Mouse (Mus musculus) neural tube, embryonic 13.5 days (tissue): ENCODE data around the gene Fgd3. TPM values are rescaled to one million over a fixed set of nuclear protein-coding genes. Genes with fewer than 3 reads are reported as not detected.

ENCODE experiments used
- ATAC-seq: fragments of 200-750 bp; cut with Nextera tagmentation; 2 replicates; pipeline ENCODE4 v1.8.0; 2017; ENCODE audit warnings: low read depth, mild to moderate bottlenecking, moderate TSS enrichment, moderate library complexity
- H3K27ac ChIP-seq: fragments of 300-500 bp; sonication (generic); replicated peaks from 2 replicates; pipeline ENCODE4 v1.5.1; 2015; ENCODE audit warnings: moderate library complexity, mild to moderate bottlenecking, inconsistent platforms
- H3K27me3 ChIP-seq: fragments of 300-500 bp; sonication (generic); 2 replicates; pipeline ENCODE4 v1.6.1; 2015; ENCODE audit warnings: mild to moderate bottlenecking, inconsistent platforms
- H3K36me3 ChIP-seq: fragments of 300-500 bp; sonication (generic); 2 replicates; pipeline ENCODE4 v1.6.1; 2015; ENCODE audit warnings: mild to moderate bottlenecking, inconsistent platforms
- H3K4me1 ChIP-seq: fragments of 300-500 bp; sonication (generic); replicated peaks from 2 replicates; pipeline ENCODE4 v1.6.1; 2015; ENCODE audit warnings: inconsistent platforms
- H3K4me2 ChIP-seq: fragments of 300-500 bp; sonication (generic); 2 replicates; pipeline ENCODE4 v1.6.1; 2015; ENCODE audit warnings: inconsistent platforms, mild to moderate bottlenecking, moderate library complexity
- H3K4me3 ChIP-seq: fragments of 300-500 bp; sonication (generic); 2 replicates; pipeline ENCODE4 v1.5.1; 2015; ENCODE audit warnings: mild to moderate bottlenecking, inconsistent platforms
- H3K9ac ChIP-seq: fragments of 300-500 bp; sonication (generic); 2 replicates; pipeline ENCODE4 v1.6.1; 2015; ENCODE audit warnings: moderate library complexity, mild to moderate bottlenecking, inconsistent platforms
- H3K9me3 ChIP-seq: fragments of 300-500 bp; sonication (generic); 2 replicates; pipeline ENCODE4 v1.6.1; 2016; ENCODE audit warnings: inconsistent platforms
- WGBS: fragments of 180-500 bp; shearing (Covaris S2); methylation state at CpG from one replicate; pipeline ENCODE4 v1.1.7; 2015; 5-methylcytosine and 5-hydroxymethylcytosine counted together
- polyA plus RNA-seq: library from polyadenylated mRNA; unstranded; fragments of >200 nt; fragmentation: Nextera tagmentation; extraction: Ambion mirVana; gene quantifications from 2 replicates; pipeline ENCODE4 v1.2.1, GENCODE M21; 2015

Gene Fgd3
- polyA plus RNA-seq, 1 experiment from 2014 or later: 3.8 TPM

DNA sequence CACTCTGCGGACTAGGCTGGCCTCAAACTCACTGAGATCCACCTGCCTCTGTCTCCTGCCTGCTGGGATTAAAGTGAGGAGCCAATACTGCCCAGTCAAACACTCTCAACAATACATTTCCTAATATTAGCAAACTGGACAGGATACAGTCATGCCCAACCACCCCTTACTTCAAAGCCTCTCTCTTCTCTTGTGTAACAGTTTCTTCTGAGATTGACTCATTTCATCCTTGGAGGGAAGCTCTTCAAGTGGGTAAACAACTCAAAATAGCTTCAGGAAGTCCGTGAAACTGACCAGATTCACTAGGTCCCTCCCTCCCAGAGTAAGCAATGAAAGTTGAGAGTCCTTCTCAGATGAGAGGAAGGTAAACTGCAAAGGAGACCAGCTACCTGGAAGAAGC is 68.0 kb downstream of the Fgd3 start:
- H3K4me3 ChIP-seq: no peak overlapping the region
- H3K4me2 ChIP-seq: no peak overlapping the region
- ATAC-seq: no peak
- peaks cover 12% of the 10 kb centered on the region for H3K4me1 ChIP-seq
- H3K27ac ChIP-seq: no peak overlapping the region
- H3K36me3 ChIP-seq: no peaks in the 10 kb centered on the region
- 77% methylated on average over 2 of the region's 2 CpGs for WGBS
- no peak overlapping the region for H3K9ac ChIP-seq
- no peaks in the 10 kb centered on the region for H3K9me3 ChIP-seq
- peaks cover 28% of the 10 kb centered on the region for H3K27me3 ChIP-seq

DNA sequence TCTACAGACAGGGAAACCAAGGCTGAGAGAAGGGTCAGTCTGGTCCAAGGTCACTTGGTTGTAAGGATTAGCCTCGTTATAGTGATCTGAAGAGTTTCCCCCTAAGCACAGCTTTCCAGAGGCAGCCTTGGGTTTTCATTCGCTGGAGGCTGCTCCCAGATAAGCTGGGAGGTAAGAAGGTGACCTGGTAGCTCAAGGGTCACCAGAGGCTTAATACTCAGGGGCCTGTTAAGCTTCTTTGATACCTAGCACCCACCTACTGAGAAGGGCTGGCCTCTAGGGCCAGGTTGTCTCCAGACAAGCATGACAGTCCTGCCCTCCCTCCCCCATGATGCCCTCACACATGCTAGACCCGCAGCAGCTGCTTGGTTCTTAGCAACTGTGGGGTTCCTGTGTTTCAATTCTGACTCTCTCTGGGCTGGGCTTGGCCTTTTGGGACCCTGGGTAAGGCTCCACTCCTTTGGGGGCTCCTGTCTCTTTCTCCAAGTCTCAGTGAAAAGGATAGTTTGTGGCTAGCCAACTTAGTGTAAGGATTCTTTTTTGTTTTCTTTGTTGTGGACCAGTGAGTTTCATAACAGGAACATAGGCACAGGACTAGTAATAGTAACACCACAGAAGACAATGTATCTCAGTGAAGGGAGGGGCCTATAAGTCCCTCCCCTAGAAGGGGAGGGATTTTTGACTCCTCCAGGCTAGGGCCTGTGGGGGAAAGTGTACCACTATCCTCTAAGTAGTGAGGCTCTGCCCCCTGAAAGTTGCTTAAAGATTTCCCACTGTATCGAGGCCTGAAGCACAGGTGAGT is 69.2 kb downstream of the Fgd3 start:
- WGBS: 44% methylated on average over 4 of the region's 4 CpGs
- no peak for ATAC-seq
- no peak overlapping the region for H3K9ac ChIP-seq
- H3K27me3 ChIP-seq: peaks cover 40% of the 10 kb centered on the region
- H3K4me3 ChIP-seq: no peak overlapping the region
- H3K36me3 ChIP-seq: no peaks in the 10 kb centered on the region
- H3K27ac ChIP-seq: no peak overlapping the region
- peaks cover 12% of the 10 kb centered on the region for H3K4me1 ChIP-seq
- no peak overlapping the region for H3K4me2 ChIP-seq
- H3K9me3 ChIP-seq: no peaks in the 10 kb centered on the region

DNA sequence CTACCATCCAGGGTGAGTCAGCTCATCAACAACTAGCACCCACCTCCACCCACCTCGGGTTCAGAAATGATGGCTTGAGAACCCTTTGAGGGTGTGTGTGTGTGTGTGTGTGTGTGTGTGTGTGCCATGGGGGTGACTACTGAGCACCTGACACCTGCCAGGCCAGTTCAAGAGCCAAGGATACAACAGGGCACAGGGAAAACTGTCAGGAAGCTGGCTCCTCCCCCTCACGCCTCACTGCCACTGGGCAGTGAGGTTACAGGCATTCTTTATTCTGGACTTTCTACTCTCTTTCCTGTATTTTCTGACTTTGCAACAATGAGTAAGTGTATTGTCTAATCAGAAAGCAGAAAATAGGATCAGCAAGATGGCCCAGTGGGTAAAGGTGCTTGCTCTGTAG is 70.5 kb downstream of the Fgd3 start:
- no peaks in the 10 kb centered on the region for H3K36me3 ChIP-seq
- H3K27ac ChIP-seq: no peak overlapping the region
- H3K27me3 ChIP-seq: peaks cover 43% of the 10 kb centered on the region
- WGBS: 77% methylated on average over 2 of the region's 2 CpGs
- H3K9me3 ChIP-seq: no peaks in the 10 kb centered on the region
- no peak for ATAC-seq
- no peak overlapping the region for H3K4me3 ChIP-seq
- H3K9ac ChIP-seq: no peak overlapping the region
- no peak overlapping the region for H3K4me2 ChIP-seq
- peaks cover 12% of the 10 kb centered on the region for H3K4me1 ChIP-seq

DNA sequence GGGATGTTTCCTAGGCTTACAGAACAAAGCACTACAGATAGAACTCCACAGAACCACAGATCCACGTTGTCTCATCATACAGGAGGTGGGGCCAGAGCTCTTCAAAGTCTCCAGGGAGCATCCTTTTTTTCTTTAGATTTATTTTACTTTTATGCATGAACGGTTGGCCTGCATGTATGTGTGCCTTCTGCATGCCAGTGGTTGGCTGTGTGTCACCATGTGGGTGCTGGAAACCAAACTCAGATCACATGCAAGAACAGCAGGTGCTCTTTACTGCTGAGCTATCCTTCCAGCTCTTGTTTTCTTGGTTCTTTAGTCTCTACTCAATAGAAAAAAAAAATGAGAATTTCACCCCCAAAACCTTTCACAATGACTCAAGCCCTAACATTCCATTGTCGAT is 71.2 kb downstream of the Fgd3 start:
- WGBS: 58% methylated on average over 3 of the region's 3 CpGs
- H3K4me2 ChIP-seq: no peak overlapping the region
- H3K9ac ChIP-seq: no peak overlapping the region
- ATAC-seq: no peak
- H3K9me3 ChIP-seq: no peaks in the 10 kb centered on the region
- H3K4me3 ChIP-seq: no peak overlapping the region
- H3K36me3 ChIP-seq: no peaks in the 10 kb centered on the region
- peaks cover 43% of the 10 kb centered on the region for H3K27me3 ChIP-seq
- peaks cover 12% of the 10 kb centered on the region for H3K4me1 ChIP-seq
- no peak overlapping the region for H3K27ac ChIP-seq

DNA sequence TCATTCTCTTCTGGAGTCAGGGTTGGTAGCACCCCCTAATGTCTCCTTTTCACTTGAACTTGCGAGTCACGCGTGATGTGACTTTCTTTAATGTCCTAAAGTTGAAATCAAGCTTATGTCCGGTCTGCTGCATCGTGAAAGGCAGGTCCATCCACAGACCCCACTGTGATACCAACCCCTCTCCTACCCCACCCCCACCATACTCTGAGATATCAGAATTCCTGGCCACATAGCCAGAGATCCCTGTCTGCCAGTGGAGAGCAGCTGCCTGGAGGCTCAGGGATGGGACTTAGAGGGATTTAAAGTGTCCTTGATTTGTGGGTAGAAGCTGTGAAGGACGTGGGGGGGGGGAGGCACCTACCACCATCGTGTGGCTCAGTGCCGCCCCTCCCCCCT is 71.6 kb downstream of the Fgd3 start, which contains the start of gene Susd3:
Gene Susd3, minus strand, starts transcription at position 240 of the 396 bp plus-strand sequence.
- Histone ChIP-seq H3K4me3 (peak within 1 kb of the TSS; percentile 37), H3K27ac (no peak within 1 kb of the TSS), H3K9ac (peak within 1 kb of the TSS; percentile 44; the same call in 1 of the 2 replicates), H3K4me1 (peaks cover 12% of the 10 kb centered on the region), H3K27me3 (peaks cover 43% of the 10 kb centered on the region), H3K36me3 (no peaks in the 10 kb centered on the region), H3K4me2 (peak within 1 kb of the TSS; percentile 61), H3K9me3 (no peaks in the 10 kb centered on the region)
- 15% methylated on average over 8 of the region's 8 CpGs for WGBS
- no peak for ATAC-seq

DNA sequence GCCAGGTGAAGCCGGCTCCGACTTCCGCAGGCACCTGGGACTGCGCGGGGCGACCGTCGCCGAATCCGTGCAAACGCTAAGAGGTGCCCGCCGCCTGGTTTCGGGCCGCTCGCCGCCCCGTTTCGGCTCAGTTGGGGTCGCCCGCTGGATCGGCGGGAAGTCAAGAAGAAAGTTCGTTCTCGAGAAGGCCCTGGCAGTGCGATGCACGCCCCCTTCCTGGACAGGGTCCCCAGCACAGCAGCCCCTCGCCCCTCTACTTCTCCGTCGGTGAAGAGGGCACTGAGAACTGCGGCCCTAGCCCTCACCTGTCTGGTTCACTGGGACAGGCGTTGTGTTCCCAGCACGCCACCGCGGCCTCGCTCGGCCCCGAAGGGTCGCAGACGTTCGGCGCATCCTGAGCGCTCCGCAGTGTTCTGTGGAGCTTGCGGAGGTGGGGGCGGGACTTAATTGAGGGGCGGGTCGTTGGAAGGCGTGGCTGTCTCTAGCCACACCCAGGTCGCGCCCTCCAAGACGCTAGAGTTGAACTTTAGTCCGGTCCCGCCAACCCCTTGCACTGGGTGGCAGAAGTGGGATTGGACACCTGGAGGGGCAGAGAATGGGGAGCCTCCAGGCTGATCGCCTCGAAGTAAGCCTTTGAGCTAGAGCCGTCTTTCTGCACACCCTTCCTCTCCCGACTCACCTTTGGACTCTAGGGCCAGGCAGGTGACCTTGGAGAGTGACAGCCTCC is 72.2 kb downstream of the Fgd3 start:
- no peaks in the 10 kb centered on the region for H3K9me3 ChIP-seq
- no peaks in the 10 kb centered on the region for H3K36me3 ChIP-seq
- H3K4me2 ChIP-seq: peak overlapping the region; percentile 61
- peak; percentile 49 for ATAC-seq
- H3K4me3 ChIP-seq: peak overlapping the region; percentile 37
- peaks cover 12% of the 10 kb centered on the region for H3K4me1 ChIP-seq
- no peak overlapping the region for H3K27ac ChIP-seq
- peaks cover 43% of the 10 kb centered on the region for H3K27me3 ChIP-seq
- peak overlapping the region; percentile 44; the same call in 1 of the 2 replicates for H3K9ac ChIP-seq
- 2% methylated on average over 58 of the region's 58 CpGs for WGBS

DNA sequence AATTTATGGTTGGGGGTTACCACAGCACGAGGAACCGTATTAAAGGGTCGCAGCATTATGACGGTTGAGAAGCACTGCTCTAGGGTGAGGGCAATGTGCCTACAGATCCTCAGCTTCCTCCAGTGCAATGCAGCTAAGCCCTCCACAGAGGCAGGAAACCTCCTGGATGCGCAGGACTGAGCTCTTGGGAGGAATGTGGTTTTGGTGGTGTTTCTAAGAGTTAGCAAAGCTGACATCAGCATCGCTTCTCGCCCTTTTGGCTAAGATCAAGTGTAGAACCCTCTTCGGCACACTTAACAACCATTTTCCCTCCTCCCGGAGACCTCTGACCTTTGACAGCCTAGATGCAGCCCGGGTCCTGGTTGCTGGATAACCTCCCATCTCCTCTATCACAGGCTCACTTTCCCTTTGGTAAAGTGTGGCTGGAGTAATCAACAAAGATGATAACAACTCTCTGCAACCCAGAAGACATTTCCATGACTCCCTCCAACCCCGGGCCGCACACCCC is 72.8 kb downstream of the Fgd3 start:
- H3K9me3 ChIP-seq: no peaks in the 10 kb centered on the region
- peak overlapping the region; percentile 61 for H3K4me2 ChIP-seq
- H3K4me1 ChIP-seq: peaks cover 12% of the 10 kb centered on the region
- H3K9ac ChIP-seq: 0 out of 2 replicates have a peak overlapping the region, but pooled peaks have one; percentile 44
- peaks cover 43% of the 10 kb centered on the region for H3K27me3 ChIP-seq
- no peak for ATAC-seq
- H3K27ac ChIP-seq: no peak overlapping the region
- peak overlapping the region; percentile 37 for H3K4me3 ChIP-seq
- no peaks in the 10 kb centered on the region for H3K36me3 ChIP-seq
- WGBS: 28% methylated on average over 12 of the region's 12 CpGs

DNA sequence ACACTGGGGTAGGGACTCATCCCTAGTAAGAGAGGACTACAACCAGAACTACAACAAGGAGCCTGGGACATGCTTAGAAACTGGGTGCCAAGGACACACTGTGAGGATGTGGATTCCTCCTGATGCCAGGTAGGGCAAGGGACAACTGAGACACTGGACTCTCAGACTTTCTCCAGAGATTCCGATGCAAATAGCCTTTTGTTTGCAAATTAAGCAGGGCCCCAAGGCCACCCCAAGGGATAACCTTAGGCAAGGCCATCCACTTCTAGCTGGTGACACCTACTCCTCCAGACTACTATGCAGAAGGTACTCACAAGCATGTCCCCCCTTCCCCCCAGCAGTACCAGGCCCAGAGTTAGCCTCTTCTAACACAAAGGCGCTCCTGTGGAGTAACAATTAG is 73.5 kb downstream of the Fgd3 start:
- Histone ChIP-seq H3K4me1 (peaks cover 12% of the 10 kb centered on the region), H3K9me3 (no peaks in the 10 kb centered on the region), H3K27ac (no peak overlapping the region), H3K9ac (no peak overlapping the region), H3K4me2 (no peak overlapping the region), H3K36me3 (no peaks in the 10 kb centered on the region), H3K27me3 (peaks cover 43% of the 10 kb centered on the region), H3K4me3 (no peak overlapping the region)
- WGBS: 72% methylated on average over 2 of the region's 2 CpGs
- no peak for ATAC-seq

DNA sequence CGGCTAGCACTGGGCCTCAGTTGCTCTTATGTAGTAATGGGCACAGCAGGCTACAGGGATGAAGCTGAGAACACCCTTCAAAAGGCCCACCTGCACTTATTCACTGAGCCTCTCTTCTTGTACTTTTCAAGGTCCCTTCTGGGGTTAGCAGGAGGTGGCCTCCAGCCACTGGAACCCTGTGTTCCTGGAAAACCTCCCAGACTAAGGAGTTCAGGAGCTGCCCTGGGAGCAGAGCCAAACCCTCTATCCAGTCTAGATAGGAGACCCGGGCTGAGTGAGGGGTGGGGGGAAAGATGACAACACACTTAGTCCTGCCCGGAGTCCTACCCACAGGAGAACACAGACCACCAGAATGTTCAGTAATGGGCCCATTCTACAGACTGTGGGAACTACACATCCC is 74.1 kb downstream of the Fgd3 start:
- Histone ChIP-seq H3K4me3 (no peak overlapping the region), H3K4me2 (no peak overlapping the region), H3K9ac (no peak overlapping the region), H3K27ac (no peak overlapping the region), H3K36me3 (no peaks in the 10 kb centered on the region), H3K4me1 (peaks cover 12% of the 10 kb centered on the region), H3K9me3 (no peaks in the 10 kb centered on the region), H3K27me3 (peaks cover 43% of the 10 kb centered on the region)
- ATAC-seq: no peak
- 76% methylated on average over 3 of the region's 3 CpGs for WGBS

DNA sequence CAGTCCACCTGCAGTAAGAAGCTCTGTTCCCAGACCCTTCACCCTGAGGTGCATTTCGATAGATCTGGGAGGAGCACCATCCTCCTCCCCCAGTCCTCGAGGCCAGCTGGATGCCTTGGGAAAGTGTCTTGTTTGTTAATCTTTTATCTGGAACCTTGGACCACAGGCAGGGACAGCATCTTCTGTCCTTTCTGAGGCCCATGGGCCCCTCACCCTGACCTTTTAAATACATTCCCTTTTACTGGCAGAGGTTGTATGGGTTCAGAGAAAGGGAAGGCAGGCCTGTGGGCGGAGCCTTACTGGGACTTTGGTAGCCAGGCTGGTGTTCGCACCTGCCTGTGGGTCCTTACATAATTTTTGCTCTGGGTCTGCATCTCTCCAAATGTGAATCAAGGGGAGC is 74.9 kb downstream of the Fgd3 start:
- H3K4me1 ChIP-seq: peaks cover 12% of the 10 kb centered on the region
- H3K4me3 ChIP-seq: no peak overlapping the region
- H3K9me3 ChIP-seq: no peaks in the 10 kb centered on the region
- ATAC-seq: no peak
- no peak overlapping the region for H3K27ac ChIP-seq
- H3K9ac ChIP-seq: no peak overlapping the region
- 59% methylated on average over 4 of the region's 4 CpGs for WGBS
- peaks cover 43% of the 10 kb centered on the region for H3K27me3 ChIP-seq
- no peak overlapping the region for H3K4me2 ChIP-seq
- H3K36me3 ChIP-seq: no peaks in the 10 kb centered on the region

DNA sequence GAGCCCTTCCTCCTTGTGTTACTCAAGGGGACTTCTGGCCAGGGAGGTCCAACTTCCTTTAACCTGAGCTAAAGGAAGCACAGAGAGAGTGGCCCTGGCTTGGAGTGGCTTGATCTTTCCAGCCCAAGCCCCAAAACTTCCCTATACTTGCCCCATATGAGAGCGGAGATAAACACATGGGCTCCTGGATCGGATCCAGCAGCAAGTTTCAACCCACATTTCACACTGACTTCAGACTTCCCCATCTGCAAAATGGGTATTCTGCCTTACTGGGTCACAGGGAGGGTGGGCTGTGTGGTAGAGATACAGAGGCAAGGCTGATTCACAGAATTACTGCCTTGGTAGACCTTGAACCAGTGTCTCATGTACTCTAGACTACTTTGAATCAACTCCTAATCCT is 76.6 kb downstream of the Fgd3 start:
- Histone ChIP-seq H3K36me3 (no peaks in the 10 kb centered on the region), H3K9me3 (no peaks in the 10 kb centered on the region), H3K4me2 (no peak overlapping the region), H3K4me3 (no peak overlapping the region), H3K9ac (no peak overlapping the region), H3K27ac (no peak overlapping the region), H3K27me3 (peaks cover 29% of the 10 kb centered on the region), H3K4me1 (peaks cover 12% of the 10 kb centered on the region)
- ATAC-seq: no peak
- 100% methylated on average over 2 of the region's 2 CpGs for WGBS

DNA sequence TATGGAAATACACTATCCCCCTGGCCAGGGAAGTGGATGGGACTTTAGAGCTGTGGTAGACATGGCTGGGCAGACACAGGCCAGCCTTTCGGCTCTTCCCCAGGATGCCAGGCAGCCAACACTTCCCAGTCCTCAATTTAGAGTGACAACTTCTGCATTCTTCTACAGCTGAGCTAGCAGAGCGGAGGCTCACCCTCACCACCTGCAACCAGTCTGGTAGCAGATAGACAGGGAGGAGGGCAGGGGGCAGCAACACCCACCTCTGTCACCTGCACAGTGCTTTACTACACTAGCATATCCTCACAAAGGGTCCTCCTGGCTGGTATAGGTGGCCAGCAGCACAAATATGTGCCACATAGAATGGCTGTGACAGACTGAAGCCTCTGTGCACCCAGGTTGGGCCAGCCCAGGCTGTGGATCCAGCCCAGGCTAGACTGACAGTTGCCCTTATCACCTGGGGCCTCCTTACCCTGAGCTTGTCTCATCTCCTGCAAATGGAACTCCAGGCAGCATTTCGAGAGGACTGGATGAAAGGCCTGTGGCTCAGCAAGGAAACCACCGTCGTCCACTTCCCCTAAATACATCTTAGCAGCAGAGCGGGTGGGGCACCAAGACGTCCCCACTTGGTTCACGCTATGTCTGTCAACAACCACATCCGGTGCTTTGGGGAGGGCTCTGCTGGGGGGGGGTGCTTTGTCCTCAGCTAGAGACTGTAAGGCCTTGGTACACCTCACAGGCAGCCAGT is 77.6 kb downstream of the Fgd3 start:
- no peaks in the 10 kb centered on the region for H3K9me3 ChIP-seq
- no peak for ATAC-seq
- WGBS: 79% methylated on average over 9 of the region's 9 CpGs
- no peak overlapping the region for H3K4me3 ChIP-seq
- H3K9ac ChIP-seq: no peak overlapping the region
- peaks cover 2% of the 10 kb centered on the region; the same call in 1 of the 2 replicates for H3K4me1 ChIP-seq
- H3K36me3 ChIP-seq: no peaks in the 10 kb centered on the region
- no peak overlapping the region for H3K4me2 ChIP-seq
- no peak overlapping the region for H3K27ac ChIP-seq
- peaks cover 19% of the 10 kb centered on the region for H3K27me3 ChIP-seq
